Mouse (Mus musculus) spleen, adult 2 months (tissue): ENCODE data around the gene Strn4. TPM values are rescaled to one million over a fixed set of nuclear protein-coding genes. Genes with fewer than 3 reads are reported as not detected.

Experiments
- DNase-seq, 2 experiments: peaks; one replicate each; pipeline versions ENCODE4 v3.0.0 to v3.0.0-alpha.2; 2012 to 2021; ENCODE audit warnings: low spot score in 2 of 2, low read depth in 1 of 2
- H3K27ac ChIP-seq: fragments of 200-500 bp; 2 replicates; pipeline ENCODE4 v1.5.1; 2012; ENCODE audit warnings: low read length, inconsistent platforms; ENCODE audit not compliant: insufficient read depth
- H3K27me3 ChIP-seq: fragments of 200-500 bp; 2 replicates; pipeline ENCODE4 v1.6.1; 2012; ENCODE audit warnings: mild to moderate bottlenecking, moderate library complexity, low read length, inconsistent platforms; ENCODE audit not compliant: control insufficient read depth, insufficient read depth
- H3K36me3 ChIP-seq: fragments of 200-500 bp; 2 replicates; pipeline ENCODE4 v1.6.1; 2012; ENCODE audit warnings: mild to moderate bottlenecking, low read length, inconsistent platforms; ENCODE audit not compliant: control insufficient read depth, insufficient read depth
- H3K4me1 ChIP-seq: fragments of 200-500 bp; 2 replicates; pipeline ENCODE4 v1.6.1; 2011; ENCODE audit warnings: inconsistent platforms; ENCODE audit not compliant: control insufficient read depth, insufficient read depth, insufficient read length
- H3K4me3 ChIP-seq: fragments of 200-500 bp; 2 replicates; pipeline ENCODE4 v1.5.1; 2011; ENCODE audit warnings: mild to moderate bottlenecking, inconsistent platforms; ENCODE audit not compliant: insufficient read depth, insufficient read length; ENCODE audit errors: extremely low read depth
- CTCF ChIP-seq: fragments of 200-500 bp; IDR thresholded peaks from 2 replicates; pipeline ENCODE4 v1.5.1; 2011; ENCODE audit warnings: mild to moderate bottlenecking, inconsistent platforms; ENCODE audit not compliant: insufficient read depth, insufficient read length, insufficient replicate concordance; ENCODE audit errors: extremely low read depth
- POLR2A ChIP-seq: fragments of 200-500 bp; IDR thresholded peaks from 2 replicates; pipeline ENCODE4 v1.6.1; 2011; ENCODE audit warnings: low read depth, low read length, inconsistent platforms
- WGBS: fragments of 180-500 bp; shearing (Covaris S2); methylation state at CpG from one replicate; pipeline ENCODE4 v1.1.7; 2018; 5-methylcytosine and 5-hydroxymethylcytosine counted together
- polyA plus RNA-seq: library from polyadenylated mRNA; depleted of rRNA; stranded (reverse); fragments of >200 nt; gene quantifications from 2 replicates; pipeline ENCODE4 v1.2.3, GENCODE M21; 2012

The Strn4 gene
- polyA plus RNA-seq, 1 experiment, result 121 TPM

- TF ChIP-seq POLR2A (no peak), CTCF (no peak)
- H3K4me1 ChIP-seq, result peaks cover 47% of the 10 kb centered on the region
- WGBS, result 82% methylated on average over 2 of the region's 2 CpGs
- DNase-seq, result no peak
- H3K4me3 ChIP-seq, result no peak overlapping the region
- no peaks in the 10 kb centered on the region for H3K27me3 ChIP-seq
- peaks cover 9% of the 10 kb centered on the region for H3K36me3 ChIP-seq
- peak overlapping the region; percentile 97 for H3K27ac ChIP-seq
Observed at GRCm38 (mm10) chr7:16840109-16840491, 24.4 kb downstream of the Strn4 start.

- H3K4me1 ChIP-seq, result peaks cover 47% of the 10 kb centered on the region
- peak overlapping the region; percentile 97 for H3K27ac ChIP-seq
- H3K36me3 ChIP-seq, result peaks cover 13% of the 10 kb centered on the region
- no peak overlapping the region for H3K4me3 ChIP-seq
- WGBS, result 39% methylated on average over 4 of the region's 4 CpGs
- DNase-seq, result no peak
- H3K27me3 ChIP-seq, result no peaks in the 10 kb centered on the region
- TF ChIP-seq CTCF (no peak), POLR2A (no peak)
Observed at GRCm38 (mm10) chr7:16841078-16841477, 25.4 kb downstream of the Strn4 start.

GRCm38 (mm10) chr7:16841561-16842560, 26.2 kb downstream of the Strn4 start:
- Histone ChIP-seq H3K4me3 (peak overlapping the region; percentile 82), H3K36me3 (peaks cover 13% of the 10 kb centered on the region), H3K4me1 (peaks cover 47% of the 10 kb centered on the region), H3K27ac (peak overlapping the region; percentile 97), H3K27me3 (no peaks in the 10 kb centered on the region)
- TF ChIP-seq POLR2A (no peak; the same call in 1 of the 2 replicates), CTCF (no peak)
- 8% methylated on average over 11 of the region's 11 CpGs for WGBS
- DNase-seq, result peak; percentile 56 to 87

GRCm38 (mm10) chr7:16842645-16843063, 27.0 kb downstream of the Strn4 start, which contains the start of gene Prkd2:
Prkd2 (plus strand) TSS chr7:16842902.
- Histone ChIP-seq H3K36me3 (peaks cover 18% of the 10 kb centered on the region), H3K27me3 (no peaks in the 10 kb centered on the region), H3K4me3 (peak within 1 kb of the TSS; percentile 82), H3K27ac (peak within 1 kb of the TSS; percentile 97), H3K4me1 (peaks cover 44% of the 10 kb centered on the region)
- whole genome bisulfite sequencing, result under 1% methylated on average over 31 of the region's 32 CpGs
- TF ChIP-seq POLR2A (peak; percentile 20), CTCF (no peak)
- peak; percentile 57 to 94 for DNase-seq

- 1% methylated on average over 33 of the region's 33 CpGs for WGBS
- DNase-seq, result peak in 1 of 2 experiments; percentile 74
- Histone ChIP-seq H3K36me3 (peaks cover 24% of the 10 kb centered on the region), H3K27me3 (no peaks in the 10 kb centered on the region), H3K4me3 (peak overlapping the region; percentile 82), H3K4me1 (peaks cover 34% of the 10 kb centered on the region), H3K27ac (peak overlapping the region; percentile 97)
- TF ChIP-seq CTCF (no peak), POLR2A (peak; percentile 75)
Observed at GRCm38 (mm10) chr7:16843441-16844171, 27.9 kb downstream of the Strn4 start.

GRCm38 (mm10) chr7:16844696-16845071, 29.0 kb downstream of the Strn4 start:
- WGBS, result 8% methylated on average over 3 of the region's 3 CpGs
- Histone ChIP-seq H3K27me3 (no peaks in the 10 kb centered on the region), H3K4me3 (peak overlapping the region; percentile 82), H3K36me3 (peaks cover 31% of the 10 kb centered on the region), H3K27ac (peak overlapping the region; percentile 97), H3K4me1 (peaks cover 25% of the 10 kb centered on the region)
- no peak for DNase-seq
- TF ChIP-seq CTCF (no peak), POLR2A (no peak)
